Mouse (Mus musculus) cerebellum, adult 2 months (tissue): ENCODE measurements around the gene Ngef. TPM values are rescaled to one million over a fixed set of nuclear protein-coding genes. Genes with fewer than 3 reads are reported as not detected.

ENCODE experiments used
- DNase-seq, 2 experiments: peaks; one replicate each; pipeline ENCODE4 v3.0.0; 2021
- H3K27ac ChIP-seq: fragments of 200-500 bp; 2 replicates; pipeline ENCODE4 v1.5.1; 2012; ENCODE audit warnings: low read length, control low read depth, inconsistent platforms; ENCODE audit not compliant: insufficient read depth
- H3K27me3 ChIP-seq: fragments of 200-500 bp; 2 replicates; pipeline ENCODE4 v1.6.1; 2012; ENCODE audit warnings: inconsistent platforms, mild to moderate bottlenecking, low read length, moderate library complexity; ENCODE audit not compliant: control insufficient read depth, insufficient read depth
- H3K4me1 ChIP-seq: fragments of 200-500 bp; 2 replicates; pipeline ENCODE4 v1.6.1; 2011; ENCODE audit warnings: low read length; ENCODE audit not compliant: control insufficient read depth, insufficient read depth
- H3K4me3 ChIP-seq: fragments of 200-500 bp; replicated peaks from 2 replicates; pipeline ENCODE3; 2011; ENCODE audit warnings: mild to moderate bottlenecking, low read depth, low read length, control low read depth; ENCODE audit not compliant: insufficient read depth
- CTCF ChIP-seq: fragments of 200-500 bp; IDR thresholded peaks from 2 replicates; pipeline ENCODE4 v1.5.1; 2011; ENCODE audit warnings: low read depth, mild to moderate bottlenecking, control low read depth, low read length, moderate library complexity, borderline replicate concordance; ENCODE audit not compliant: insufficient read depth
- POLR2A ChIP-seq: fragments of 200-500 bp; IDR thresholded peaks from 2 replicates; pipeline ENCODE4 v1.6.1; 2011; ENCODE audit warnings: low read length, control low read depth, borderline replicate concordance; ENCODE audit not compliant: insufficient read depth
- WGBS: fragments of 180-500 bp; shearing (Covaris S2); methylation state at CpG from one replicate; pipeline ENCODE4 v1.1.7; 2018; 5-methylcytosine and 5-hydroxymethylcytosine counted together
- polyA plus RNA-seq: library from polyadenylated mRNA; depleted of rRNA; stranded (reverse); fragments of >200 nt; gene quantifications from 2 replicates; pipeline ENCODE4 v1.2.3, GENCODE M21; 2012

Gene Ngef
- polyA plus RNA-seq, 1 experiment: 25.5 TPM

GRCm38 (mm10) chr1:87551008-87551407, 22.7 kb downstream of the Ngef start:
- TF ChIP-seq CTCF (no peak), POLR2A (no peak)
- 97% methylated on average over 3 of the region's 3 CpGs for WGBS
- H3K4me1 ChIP-seq: no peaks in the 10 kb centered on the region

DNA sequence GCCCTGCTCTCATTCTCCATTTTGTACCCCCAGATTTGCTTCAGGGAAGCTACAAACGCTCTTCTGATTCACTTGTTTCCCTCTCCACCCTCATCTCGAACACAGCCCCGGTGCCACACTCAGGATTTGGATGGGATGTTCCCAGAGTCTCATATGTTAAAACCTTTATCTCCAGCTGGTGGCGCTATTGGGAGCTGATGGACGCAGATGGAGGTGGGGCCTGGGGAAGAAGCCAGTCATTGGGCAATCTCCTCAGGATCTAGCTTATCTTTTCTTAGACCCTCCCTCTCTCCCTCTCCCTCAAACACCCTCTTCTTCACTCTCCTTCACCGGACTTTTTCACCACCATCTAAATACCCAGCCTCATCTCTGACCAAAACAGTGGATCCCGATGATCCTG, 32.1 kb downstream of the Ngef start:
- Histone ChIP-seq H3K4me1 (no peaks in the 10 kb centered on the region), H3K27ac (no peak overlapping the region), H3K4me3 (no peak overlapping the region), H3K27me3 (no peaks in the 10 kb centered on the region)
- TF ChIP-seq CTCF (peak; percentile 49; the same call in 1 of the 2 replicates), POLR2A (no peak)
- DNase-seq: peak; percentile 14 to 28
- 31% methylated on average over 7 of the region's 7 CpGs for WGBS

More at GRCm38 (mm10) chr1:87551008-87551407, 22.7 kb downstream of the Ngef start:
- no peak overlapping the region for H3K4me3 ChIP-seq
- DNase-seq: no peak
- H3K27ac ChIP-seq: no peak overlapping the region
- H3K27me3 ChIP-seq: no peaks in the 10 kb centered on the region

DNA sequence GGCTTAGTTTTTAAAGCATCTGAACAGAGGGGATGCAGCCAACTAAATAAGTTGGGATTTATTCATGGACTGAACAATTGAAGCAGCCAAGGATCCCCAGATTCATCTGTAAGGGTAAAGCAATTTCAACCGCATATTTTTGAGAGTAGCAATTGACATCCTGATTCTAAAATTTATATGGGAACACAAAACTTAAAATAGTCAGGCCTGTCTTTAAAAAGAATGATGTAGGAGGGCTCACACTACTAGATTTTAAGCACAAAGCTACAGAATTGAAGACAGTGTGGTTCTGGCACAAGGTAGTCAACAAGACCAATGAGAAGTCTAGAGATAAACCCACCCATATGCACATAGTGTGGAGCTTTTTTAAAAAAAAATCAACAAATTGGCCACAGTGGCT, 36.7 kb downstream of the Ngef start:
- WGBS: 98% methylated on average over 1 of the region's 1 CpGs

GRCm38 (mm10) chr1:87534118-87534517, 39.6 kb downstream of the Ngef start:
- TF ChIP-seq POLR2A: no peak
- TF ChIP-seq CTCF: no peak
- DNase-seq: no peak
- WGBS: 84% methylated on average over 3 of the region's 3 CpGs
- Histone ChIP-seq H3K27me3 (no peaks in the 10 kb centered on the region), H3K4me1 (no peaks in the 10 kb centered on the region; the same call in 1 of the 2 replicates), H3K4me3 (no peak overlapping the region), H3K27ac (no peak overlapping the region)

More for the DNA sequence above, 36.7 kb downstream of the Ngef start:
- H3K4me3 ChIP-seq: no peak overlapping the region
- TF ChIP-seq POLR2A (no peak), CTCF (no peak)
- DNase-seq: no peak
- no peak overlapping the region for H3K27ac ChIP-seq
- no peaks in the 10 kb centered on the region; the same call in 1 of the 2 replicates for H3K4me1 ChIP-seq
- no peaks in the 10 kb centered on the region for H3K27me3 ChIP-seq

DNA sequence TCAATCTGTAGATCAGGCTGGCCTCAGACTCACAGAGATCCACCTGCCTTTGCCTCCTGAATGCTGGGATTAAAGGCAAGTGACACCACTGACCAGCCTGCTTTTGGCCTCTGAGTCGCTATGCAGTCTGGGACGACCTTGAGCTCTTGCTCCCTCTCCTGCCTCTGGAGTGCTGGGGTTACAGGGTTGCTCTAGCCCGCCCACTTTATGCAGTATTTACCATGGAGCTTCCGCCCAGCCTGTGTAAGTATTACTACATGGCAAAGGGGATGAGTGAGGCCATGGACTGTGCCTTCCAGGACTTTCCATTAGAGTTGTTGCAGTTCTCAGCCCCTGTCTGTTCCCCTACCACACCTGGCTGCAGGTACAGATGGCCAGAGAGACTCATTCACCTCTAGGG, 41.3 kb downstream of the Ngef start:
- 84% methylated on average over 4 of the region's 4 CpGs for WGBS
- Histone ChIP-seq H3K4me1 (peaks cover under 1% of the 10 kb centered on the region; the same call in 1 of the 2 replicates), H3K27me3 (no peaks in the 10 kb centered on the region), H3K27ac (no peak overlapping the region), H3K4me3 (no peak overlapping the region)
- no peak for DNase-seq
- no peak for TF ChIP-seq POLR2A
- TF ChIP-seq CTCF: no peak

DNA sequence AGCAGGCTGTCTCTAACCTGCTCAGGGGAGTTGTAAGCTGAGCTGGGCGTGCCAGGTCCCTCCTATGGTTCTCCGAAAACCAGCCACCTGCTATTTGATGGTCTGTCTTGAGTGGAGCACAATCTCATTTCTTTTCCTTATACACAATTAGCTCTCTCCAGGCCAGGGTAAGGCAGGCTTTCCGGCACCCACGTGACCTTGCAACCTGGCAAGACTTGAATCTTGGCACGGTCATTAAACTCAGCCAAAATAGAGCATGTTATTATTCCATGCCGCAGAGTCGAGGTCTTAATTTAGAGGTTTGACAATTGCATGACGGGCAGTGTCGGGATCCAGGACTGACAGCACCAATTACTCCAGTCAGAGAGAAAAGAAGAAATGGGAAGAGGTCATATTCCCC, 46.5 kb downstream of the Ngef start:
- 12% methylated on average over 9 of the region's 9 CpGs for WGBS
- peak; percentile 39 to 65 for DNase-seq
- H3K4me3 ChIP-seq: no peak overlapping the region
- no peaks in the 10 kb centered on the region for H3K27me3 ChIP-seq
- H3K27ac ChIP-seq: no peak overlapping the region
- TF ChIP-seq POLR2A (no peak), CTCF (no peak)
- peaks cover 5% of the 10 kb centered on the region; the same call in 1 of the 2 replicates for H3K4me1 ChIP-seq

DNA sequence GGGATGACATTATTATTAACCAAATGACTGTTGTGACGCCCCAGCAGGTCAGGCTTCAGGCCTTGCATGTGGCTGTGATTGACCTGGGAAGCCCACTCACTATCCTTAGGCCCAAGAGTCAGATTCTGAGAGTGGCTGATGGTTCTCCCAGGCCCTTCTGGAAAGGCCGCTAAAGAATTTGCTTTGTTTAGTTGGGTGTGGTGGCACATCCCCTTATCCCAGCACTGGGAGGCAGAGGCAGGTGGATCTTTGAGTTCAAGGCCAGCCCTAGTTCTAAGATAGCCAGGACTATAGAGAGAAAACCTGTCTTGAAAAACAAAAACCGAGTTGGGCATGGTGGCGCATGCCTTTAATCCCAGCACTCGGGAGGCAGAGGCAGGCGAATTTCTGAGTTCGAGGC, 48.6 kb downstream of the Ngef start:
- no peak for TF ChIP-seq CTCF
- TF ChIP-seq POLR2A: no peak
- Histone ChIP-seq H3K27ac (no peak overlapping the region), H3K27me3 (no peaks in the 10 kb centered on the region), H3K4me3 (no peak overlapping the region), H3K4me1 (peaks cover 11% of the 10 kb centered on the region)
- DNase-seq: no peak
- 94% methylated on average over 7 of the region's 7 CpGs for WGBS

DNA sequence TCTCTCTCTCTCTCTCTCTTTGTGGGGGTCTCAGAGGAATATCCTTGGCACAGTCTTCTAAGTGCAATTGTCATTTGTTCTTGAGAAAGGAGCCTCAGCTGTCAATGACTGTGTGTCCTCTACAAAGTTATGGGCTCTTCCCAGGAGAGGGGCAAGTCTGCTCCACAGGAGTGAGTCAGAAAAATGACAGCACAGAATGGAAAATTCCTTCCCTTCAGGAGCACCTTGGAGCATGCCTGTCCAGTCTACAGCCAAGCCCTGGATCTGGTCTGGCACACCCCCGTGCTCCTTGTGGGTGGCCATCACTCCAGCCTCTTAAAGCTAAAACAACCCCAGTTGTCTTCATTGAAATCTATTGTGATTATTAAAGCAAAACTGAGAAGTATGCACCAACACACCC, 52.1 kb downstream of the Ngef start:
- WGBS: 9% methylated on average over 1 of the region's 1 CpGs
- no peak overlapping the region for H3K27ac ChIP-seq
- TF ChIP-seq CTCF (no peak), POLR2A (no peak)

More for the DNA sequence above, 52.1 kb downstream of the Ngef start:
- DNase-seq: peak; percentile 25 to 44
- Histone ChIP-seq H3K4me3 (no peak overlapping the region), H3K4me1 (peaks cover 6% of the 10 kb centered on the region; the same call in 1 of the 2 replicates), H3K27me3 (no peaks in the 10 kb centered on the region)
